Mouse (Mus musculus) kidney, adult 2 months (tissue): Measurements from ENCODE around the gene Dera.

ENCODE experiments used
- CTCF ChIP-seq: fragments of 200-500 bp; conservative IDR thresholded peaks from 2 replicates; pipeline ENCODE4 v1.5.1; 2011; ENCODE audit warnings: low read depth, mild to moderate bottlenecking, control low read depth, low read length, moderate library complexity, mixed read lengths; ENCODE audit not compliant: insufficient read depth, insufficient read length
- POLR2A ChIP-seq: fragments of 200-500 bp; IDR thresholded peaks from one replicate; pipeline ENCODE4 v1.6.1; 2011; ENCODE audit warnings: low read depth, low read length, control low read depth

DNA sequence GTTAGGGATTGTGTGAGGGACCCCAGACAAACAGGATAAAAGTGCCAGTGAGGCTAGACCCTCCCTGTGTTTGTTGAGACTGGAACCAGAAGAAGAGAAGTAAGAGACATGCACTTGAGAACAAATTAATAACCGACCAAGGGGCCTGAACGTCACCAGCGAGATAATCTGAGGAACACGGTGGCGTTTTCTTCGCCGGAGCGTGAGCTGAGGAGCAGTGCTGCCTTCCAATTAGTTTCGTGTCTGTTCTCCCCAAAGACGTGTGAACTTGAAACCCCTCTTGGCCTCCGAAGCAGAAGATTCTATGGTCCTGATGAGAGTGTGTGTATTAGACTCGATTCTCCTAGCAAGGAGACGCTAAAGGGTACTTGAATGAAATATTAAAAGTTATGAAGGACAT is 19.8 kb downstream of the Dera start:
- TF ChIP-seq POLR2A (no peak), CTCF (no peak)
